Mouse (Mus musculus) layer of hippocampus, adult 2 months (tissue): ENCODE data around the gene Arl15. TPM values are rescaled to one million over a fixed set of nuclear protein-coding genes. Genes with fewer than 3 reads are reported as not detected.

Experiments used
- DNase-seq, 2 experiments: peaks; one replicate each; pipeline ENCODE4 v3.0.0; 2022; ENCODE audit warnings: low spot score in 2 of 2
- H3K27ac ChIP-seq: fragments of 200-600 bp; 2 replicates; pipeline ENCODE4 v1.8.1; 2022
- H3K4me3 ChIP-seq: fragments of 200-600 bp; 2 replicates; pipeline ENCODE4 v1.8.1; 2022; ENCODE audit warnings: mild to moderate bottlenecking
- CTCF ChIP-seq: fragments of 200-600 bp; conservative IDR thresholded peaks from 2 replicates; pipeline ENCODE4 v1.8.1; 2022; ENCODE audit warnings: antibody characterized with exemption, mild to moderate bottlenecking, moderate library complexity
- total RNA-seq, 2 experiments: library from RNA; stranded (reverse); gene quantifications; 2 replicates each; pipeline ENCODE4 v1.2.3; 2021

Gene Arl15
- total RNA-seq, 2 experiments from 2014 or later, result 61.7 to 67.0 TPM

- no peak overlapping the region for H3K27ac ChIP-seq
- peak in 1 of 2 experiments; percentile 6 for DNase-seq
- no peak for TF ChIP-seq CTCF
- no peak overlapping the region for H3K4me3 ChIP-seq
Measured at GRCm38 (mm10) chr13:113814121-113814520, 19.8 kb downstream of the Arl15 start.

GRCm38 (mm10) chr13:113815697-113816420, 21.6 kb downstream of the Arl15 start:
- H3K27ac ChIP-seq, result peak overlapping the region; percentile 70
- no peak overlapping the region for H3K4me3 ChIP-seq
- DNase-seq, result peak; percentile 41 to 60
- TF ChIP-seq CTCF, result no peak

GRCm38 (mm10) chr13:113816421-113816810, 22.1 kb downstream of the Arl15 start:
- peak overlapping the region; percentile 70; the same call in 1 of the 2 replicates for H3K27ac ChIP-seq
- no peak for TF ChIP-seq CTCF
- no peak overlapping the region for H3K4me3 ChIP-seq
- DNase-seq, result peak in 1 of 2 experiments; percentile 3

GRCm38 (mm10) chr13:113819006-113819405, 24.7 kb downstream of the Arl15 start:
- no peak for DNase-seq
- Histone ChIP-seq H3K27ac (no peak overlapping the region), H3K4me3 (no peak overlapping the region)
- TF ChIP-seq CTCF, result no peak

- TF ChIP-seq CTCF, result no peak
- H3K27ac ChIP-seq, result no peak overlapping the region
- H3K4me3 ChIP-seq, result no peak overlapping the region
- DNase-seq, result no peak
Measured at GRCm38 (mm10) chr13:113820176-113820575, 25.9 kb downstream of the Arl15 start.

- Histone ChIP-seq H3K27ac (peak overlapping the region; percentile 86), H3K4me3 (no peak overlapping the region)
- TF ChIP-seq CTCF, result no peak
- DNase-seq, result peak; percentile 27 to 75
Measured at GRCm38 (mm10) chr13:113821891-113822290, 27.6 kb downstream of the Arl15 start.

- DNase-seq, result peak in 1 of 2 experiments; percentile 9
- no peak for TF ChIP-seq CTCF
- H3K4me3 ChIP-seq, result no peak overlapping the region
- peak overlapping the region; percentile 86; the same call in 1 of the 2 replicates for H3K27ac ChIP-seq
Measured at GRCm38 (mm10) chr13:113824027-113824426, 29.7 kb downstream of the Arl15 start.

GRCm38 (mm10) chr13:113828633-113829032, 34.3 kb downstream of the Arl15 start:
- no peak for DNase-seq
- no peak for TF ChIP-seq CTCF
- Histone ChIP-seq H3K4me3 (no peak overlapping the region), H3K27ac (0 out of 2 replicates have a peak overlapping the region, but pooled peaks have one; percentile 18)

- H3K4me3 ChIP-seq, result no peak overlapping the region
- peak in 1 of 2 experiments; percentile 10 for DNase-seq
Measured at GRCm38 (mm10) chr13:113829079-113829478, 34.8 kb downstream of the Arl15 start.

GRCm38 (mm10) chr13:113830805-113831204, 36.5 kb downstream of the Arl15 start:
- no peak for DNase-seq
- H3K4me3 ChIP-seq, result no peak overlapping the region
- 0 out of 2 replicates have a peak overlapping the region, but pooled peaks have one; percentile 51 for H3K27ac ChIP-seq
- no peak for TF ChIP-seq CTCF

More at GRCm38 (mm10) chr13:113829079-113829478, 34.8 kb downstream of the Arl15 start:
- TF ChIP-seq CTCF, result no peak
- H3K27ac ChIP-seq, result peak overlapping the region; percentile 48; the same call in 1 of the 2 replicates

- Histone ChIP-seq H3K27ac (no peak overlapping the region), H3K4me3 (no peak overlapping the region)
- DNase-seq, result no peak
- TF ChIP-seq CTCF, result no peak
Measured at GRCm38 (mm10) chr13:113832947-113833346, 38.6 kb downstream of the Arl15 start.

GRCm38 (mm10) chr13:113835921-113836320, 41.6 kb downstream of the Arl15 start:
- H3K4me3 ChIP-seq, result no peak overlapping the region
- no peak for DNase-seq
- H3K27ac ChIP-seq, result no peak overlapping the region
- TF ChIP-seq CTCF, result no peak

GRCm38 (mm10) chr13:113838601-113839576, 44.6 kb downstream of the Arl15 start:
- TF ChIP-seq CTCF, result no peak
- H3K27ac ChIP-seq, result no peak overlapping the region
- H3K4me3 ChIP-seq, result no peak overlapping the region
- DNase-seq, result no peak
